Mouse (Mus musculus) adrenal gland, postnatal 36 days (tissue): Measurements from ENCODE around the gene Adam12. TPM values are rescaled to one million over a fixed set of nuclear protein-coding genes. Genes with fewer than 3 reads are reported as not detected.
A peak's percentile ranks its signal among the peaks of the same experiment; 100 is the strongest.

Source experiments
- DNase-seq, 2 experiments: peaks; one replicate each; pipeline ENCODE4 v3.0.0; 2021; ENCODE audit warnings: mixed read lengths in 1 of 2
- total RNA-seq, 2 experiments: library from RNA; stranded (reverse); gene quantifications; 2 replicates each; pipeline ENCODE4 v1.2.3; 2021

Adam12 gene
- total RNA-seq, 2 experiments from 2014 or later = 8.1 to 10.6 TPM

- peak; percentile 82 to 85 for DNase-seq
Measured at GRCm38 (mm10) chr7:134224741-134225612, 7.0 kb downstream of the Adam12 start.

- DNase-seq = peak in 1 of 2 experiments; percentile 16
Measured at GRCm38 (mm10) chr7:134224421-134224740, 7.6 kb downstream of the Adam12 start.

DNA sequence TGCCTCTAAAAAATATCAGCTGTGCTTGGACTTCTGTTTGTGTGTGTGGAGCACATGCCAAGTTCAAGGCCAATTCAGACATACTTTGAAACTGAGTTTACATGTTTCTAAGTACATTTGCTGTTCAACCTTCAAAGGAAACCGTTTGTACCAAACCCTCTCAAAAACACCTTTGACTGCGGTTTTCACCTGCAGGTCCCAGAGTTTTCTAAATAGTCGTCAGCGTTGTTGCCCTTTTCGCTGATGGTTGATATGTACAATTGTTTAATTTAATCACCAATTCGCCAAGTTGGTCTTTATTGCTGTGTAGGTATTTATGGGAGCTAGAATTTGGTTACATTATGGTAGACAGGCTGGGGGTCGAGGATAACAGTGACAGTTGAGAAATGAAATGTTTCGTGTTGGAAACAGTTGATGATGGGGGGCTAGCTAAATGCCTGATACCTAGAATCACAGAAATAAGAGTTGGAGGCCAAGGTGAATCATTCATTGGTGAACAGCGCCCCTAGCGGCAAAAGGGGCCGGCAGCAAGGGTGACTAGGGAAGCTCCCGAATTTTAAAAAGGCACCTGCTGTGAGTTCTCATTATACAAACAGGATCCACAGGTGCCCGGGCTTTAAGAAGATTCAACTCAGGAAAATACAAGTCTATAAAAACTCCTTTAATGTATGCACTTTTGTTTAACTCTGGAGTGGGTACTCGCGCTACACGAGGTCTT lies 8.3 kb downstream of the Adam12 start:
- peak; percentile 86 to 88 for DNase-seq

GRCm38 (mm10) chr7:134207956-134208355 lies 24.0 kb downstream of the Adam12 start:
- no peak for DNase-seq

GRCm38 (mm10) chr7:134193089-134193488 lies 38.9 kb downstream of the Adam12 start:
- peak in 1 of 2 experiments; percentile 34 for DNase-seq

DNA sequence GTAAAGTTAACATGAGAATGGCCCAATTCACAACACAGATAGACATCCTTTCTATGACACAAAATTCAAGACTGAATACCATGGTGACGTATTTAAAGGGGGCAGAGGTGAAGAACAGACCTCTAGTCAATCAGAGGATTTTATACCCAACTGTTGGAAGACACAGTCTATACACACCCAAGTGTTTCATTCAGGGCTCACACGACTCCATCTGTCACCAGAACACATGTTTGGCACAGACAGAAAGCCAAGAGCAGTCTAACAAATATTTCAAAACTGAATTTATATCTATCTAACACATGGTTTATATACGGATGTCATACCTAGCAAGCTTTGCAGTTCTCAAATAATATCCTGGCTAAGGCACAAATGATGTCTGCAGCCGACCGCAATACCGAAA lies 41.8 kb downstream of the Adam12 start:
- DNase-seq = no peak

DNA sequence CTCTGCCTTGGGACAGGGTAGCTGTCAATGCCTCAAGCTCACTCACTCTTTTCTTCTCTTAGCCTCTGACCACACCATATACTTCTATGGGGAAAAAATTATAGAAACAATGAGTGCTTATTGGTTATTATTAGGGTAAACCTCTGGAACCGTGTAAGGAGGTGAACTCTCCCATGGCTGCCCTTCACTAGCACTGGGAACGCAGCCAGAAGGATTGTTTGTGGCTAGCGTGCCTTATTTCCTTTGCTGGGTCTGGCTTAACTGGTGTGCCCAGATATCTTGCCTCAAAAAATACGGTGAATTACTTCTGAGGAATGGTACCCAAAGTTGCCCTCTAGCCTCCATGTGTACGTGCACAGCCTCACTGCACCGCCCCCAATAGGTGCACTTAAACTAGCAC lies 43.4 kb downstream of the Adam12 start:
- peak; percentile 30 to 48 for DNase-seq

GRCm38 (mm10) chr7:134187946-134188345 lies 44.0 kb downstream of the Adam12 start:
- no peak for DNase-seq

GRCm38 (mm10) chr7:134186497-134186896 lies 45.4 kb downstream of the Adam12 start:
- DNase-seq = no peak

DNA sequence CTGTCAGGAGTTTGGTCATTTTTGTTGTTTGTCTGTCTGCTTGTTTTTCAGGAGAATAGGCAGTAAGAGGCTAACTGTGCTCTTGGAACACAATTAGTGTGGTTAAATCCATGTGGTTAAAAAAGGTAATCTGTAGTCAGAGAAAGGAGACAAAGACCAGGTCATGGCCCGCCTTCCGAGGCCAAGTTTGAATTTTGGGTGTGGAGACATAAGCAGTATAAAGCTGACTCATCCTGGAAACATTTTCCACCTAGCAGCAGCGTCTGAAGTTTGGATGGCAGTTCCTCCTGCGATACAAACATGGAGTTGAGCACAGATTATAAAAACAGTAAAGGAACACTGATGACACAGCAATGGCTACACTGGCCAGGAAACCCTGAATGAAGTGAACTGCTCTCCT lies 46.2 kb downstream of the Adam12 start:
- no peak for DNase-seq

DNA sequence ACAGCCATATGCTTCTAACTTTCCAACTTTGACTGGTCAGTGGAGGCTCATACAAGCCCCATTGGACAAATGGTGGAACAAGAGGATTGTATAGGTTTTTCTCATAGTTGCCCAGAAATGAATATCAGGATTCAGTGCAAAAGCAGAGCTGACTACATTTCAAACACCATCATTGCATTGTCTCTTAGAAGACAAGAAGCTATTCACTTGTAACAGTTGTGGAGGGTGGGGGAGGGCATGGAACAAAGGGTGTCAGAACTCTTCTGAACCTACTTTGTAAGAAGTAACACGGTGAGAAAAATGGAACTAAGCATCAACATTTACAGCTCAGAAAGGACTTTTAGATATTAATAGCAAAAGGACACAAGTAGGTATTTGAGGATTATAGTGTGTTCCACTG lies 50.2 kb downstream of the Adam12 start:
- DNase-seq = no peak

DNA sequence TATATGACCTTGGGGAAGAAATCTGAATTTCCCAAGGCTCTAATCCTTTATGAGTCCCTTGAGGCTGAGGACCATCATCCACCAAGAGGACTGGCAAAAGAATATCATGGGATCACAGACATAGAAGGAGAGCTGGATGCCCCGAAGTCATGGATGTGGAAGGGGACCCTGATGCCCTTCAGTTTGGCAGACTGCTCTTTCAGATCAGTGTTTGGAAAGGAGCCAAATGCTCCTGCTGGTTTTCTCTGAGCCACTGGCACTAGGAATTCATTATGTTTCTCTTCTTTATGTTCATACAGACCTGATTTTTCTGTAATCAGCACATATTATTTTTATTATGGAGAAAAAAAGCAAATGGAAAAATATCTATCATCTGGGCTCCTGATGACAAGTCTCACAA lies 50.9 kb downstream of the Adam12 start:
- DNase-seq = no peak

- no peak for DNase-seq
Measured at GRCm38 (mm10) chr7:134177051-134177450, 54.9 kb downstream of the Adam12 start.

DNA sequence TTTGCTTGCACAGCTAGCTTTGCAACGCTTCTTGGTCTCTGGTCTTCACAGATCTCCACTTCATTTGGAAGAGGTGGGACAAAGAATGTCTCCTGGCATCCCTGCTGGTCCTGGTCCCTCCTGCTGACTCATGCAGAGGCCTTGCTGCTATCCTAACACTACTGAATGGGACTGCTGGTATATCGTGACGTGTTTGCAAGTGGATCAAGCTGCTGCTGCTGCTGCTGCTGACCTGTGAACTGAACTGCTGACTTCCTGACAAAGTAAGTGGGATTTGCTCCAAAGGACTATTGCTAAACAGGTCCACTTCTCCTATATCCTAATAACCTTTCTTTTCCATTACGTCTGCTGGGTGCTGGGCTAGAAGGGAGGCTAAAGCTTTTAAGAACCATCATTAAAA lies 56.7 kb downstream of the Adam12 start:
- DNase-seq = no peak

- no peak for DNase-seq
Measured at GRCm38 (mm10) chr7:134173442-134174090, 58.4 kb downstream of the Adam12 start.

- DNase-seq = no peak
Measured at GRCm38 (mm10) chr7:134170180-134170910, 61.6 kb downstream of the Adam12 start.

DNA sequence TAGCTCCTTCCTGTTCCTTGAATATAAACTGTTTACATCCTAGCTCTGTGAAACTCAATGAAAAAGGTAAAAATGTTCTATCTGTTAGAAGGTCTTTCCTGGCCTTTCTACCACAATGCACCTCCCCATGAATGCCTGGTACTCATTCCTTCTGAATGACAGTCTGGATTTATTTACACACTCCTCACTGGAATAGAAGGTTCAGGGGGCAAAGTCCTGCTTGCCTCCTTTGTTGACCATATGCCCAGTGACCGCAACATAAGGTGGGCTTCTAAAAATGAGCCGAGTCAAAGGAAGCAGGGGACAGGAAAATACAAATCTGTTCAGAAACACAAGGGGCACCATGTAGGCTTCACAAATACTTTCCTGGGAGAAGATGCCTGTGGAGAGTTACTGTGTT lies 62.2 kb downstream of the Adam12 start:
- DNase-seq = no peak

DNA sequence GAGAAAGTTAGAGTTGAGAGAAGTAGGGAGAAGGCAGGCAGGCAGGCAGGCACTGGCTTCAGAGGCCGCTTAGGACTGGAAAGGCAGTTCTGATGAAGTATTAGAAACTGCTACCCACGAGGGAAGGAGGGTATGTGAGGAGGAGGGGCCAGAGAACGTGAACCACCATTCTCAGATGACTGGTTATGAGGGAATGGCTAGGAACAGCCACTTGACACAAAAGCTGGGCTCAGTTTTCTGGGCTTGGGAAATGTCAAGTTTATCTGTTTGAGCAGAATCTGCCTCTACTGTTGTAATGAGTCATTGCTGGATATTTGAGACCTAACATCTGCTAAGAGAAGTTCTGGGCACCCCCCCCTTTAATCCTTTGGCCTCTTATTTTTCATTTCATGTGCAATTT lies 64.4 kb downstream of the Adam12 start:
- peak in 1 of 2 experiments; percentile 13 for DNase-seq

- DNase-seq = no peak
Measured at GRCm38 (mm10) chr7:134163751-134164150, 68.2 kb downstream of the Adam12 start.

- DNase-seq = peak in 1 of 2 experiments; percentile 13
Measured at GRCm38 (mm10) chr7:134162886-134163285, 69.1 kb downstream of the Adam12 start.

- no peak for DNase-seq
Measured at GRCm38 (mm10) chr7:134159608-134160007, 72.3 kb downstream of the Adam12 start.

- DNase-seq = peak; percentile 16 to 27
Measured at GRCm38 (mm10) chr7:134151330-134151729, 80.6 kb downstream of the Adam12 start.
